Mouse (Mus musculus) intestine, postnatal 0 days (tissue): Measurements from ENCODE around the gene Ccdc137. TPM values are rescaled to one million over a fixed set of nuclear protein-coding genes. Genes with fewer than 3 reads are reported as not detected.
A peak's percentile ranks its signal among the peaks of the same experiment; 100 is the strongest.
"Not testable (repeated sequence)": the region's sequence is repeated elsewhere in the genome, so short reads cannot be mapped to it uniquely, and the experiment has no call there.

Experiments
- ATAC-seq: fragments of 200-750 bp; cut with Nextera tagmentation; 2 replicates; pipeline ENCODE4 v1.8.0; 2017; ENCODE audit warnings: mild to moderate bottlenecking, moderate TSS enrichment, moderate library complexity
- H3K27ac ChIP-seq: fragments of 300-500 bp; sonication (generic); 2 replicates; pipeline ENCODE4 v1.5.1; 2014; ENCODE audit warnings: mild to moderate bottlenecking, low read depth, low read length, moderate library complexity
- H3K27me3 ChIP-seq: fragments of 300-500 bp; sonication (generic); replicated peaks from 2 replicates; pipeline ENCODE4 v1.6.1; 2014; ENCODE audit warnings: low read length, mixed read lengths; ENCODE audit not compliant: control insufficient read depth, insufficient read depth
- H3K36me3 ChIP-seq: fragments of 300-500 bp; sonication (generic); 2 replicates; pipeline ENCODE4 v1.6.1; 2014; ENCODE audit warnings: mild to moderate bottlenecking, moderate library complexity; ENCODE audit not compliant: control insufficient read depth, insufficient read depth
- H3K4me1 ChIP-seq: fragments of 300-500 bp; sonication (generic); replicated peaks from 2 replicates; pipeline ENCODE4 v1.6.1; 2014; ENCODE audit warnings: antibody characterized with exemption, low read length, mixed read lengths; ENCODE audit not compliant: control insufficient read depth, insufficient read depth
- H3K4me2 ChIP-seq: fragments of 300-500 bp; sonication (generic); replicated peaks from 2 replicates; pipeline ENCODE4 v1.6.1; 2014; ENCODE audit warnings: low read depth, mild to moderate bottlenecking, moderate library complexity
- H3K4me3 ChIP-seq: fragments of 300-500 bp; sonication (generic); 2 replicates; pipeline ENCODE4 v1.5.1; 2014; ENCODE audit warnings: low read depth, low read length
- H3K9ac ChIP-seq: fragments of 300-500 bp; sonication (generic); 2 replicates; pipeline ENCODE4 v1.6.1; 2014; ENCODE audit warnings: mild to moderate bottlenecking, low read depth, low read length
- H3K9me3 ChIP-seq: fragments of 300-500 bp; sonication (generic); 2 replicates; pipeline ENCODE4 v1.6.1; 2016; ENCODE audit warnings: mixed run types; ENCODE audit not compliant: control insufficient read depth
- CTCF ChIP-seq: sonication (generic); IDR thresholded peaks from 2 replicates; pipeline ENCODE4 v1.5.1; 2016; ENCODE audit warnings: low read depth, mild to moderate bottlenecking, control low read depth, antibody characterized with exemption, moderate library complexity
- WGBS: fragments of 180-500 bp; shearing (Covaris S2); extraction: QIAGEN DNeasy Blood & Tissue Kit; methylation state at CpG from one replicate; pipeline ENCODE4 v1.1.7; 2014; 5-methylcytosine and 5-hydroxymethylcytosine counted together
- polyA plus RNA-seq: library from polyadenylated mRNA; unstranded; fragments of >200 nt; fragmentation: Nextera tagmentation; extraction: Ambion mirVana; gene quantifications from 2 replicates; pipeline ENCODE4 v1.2.1, GENCODE M21; 2015

Ccdc137 gene
- polyA plus RNA-seq = 14.1 and 16.0 TPM in 2 replicates

GRCm38 (mm10) chr11:120457772-120458751 is at the start of gene Ccdc137, which contains the start of gene Oxld1:
Gene Ccdc137 (plus strand): TSS chr11:120458115.
Gene Oxld1 (minus strand): TSS chr11:120458068.
- H3K4me1 ChIP-seq = 0 out of 2 replicates have a peak, but pooled peaks cover 3% of the 10 kb centered on the region
- H3K9me3 ChIP-seq = no peaks in the 10 kb centered on the region
- peak within 1 kb of the TSS; percentile 88 for H3K4me3 ChIP-seq
- H3K4me2 ChIP-seq = peak within 1 kb of the TSS; percentile 91
- 3% methylated on average over 62 of the region's 62 CpGs for WGBS
- peaks cover 22% of the 10 kb centered on the region for H3K36me3 ChIP-seq
- no peak for TF ChIP-seq CTCF
- peak within 1 kb of the TSS; percentile 78 for H3K27ac ChIP-seq
- peak within 1 kb of the TSS; percentile 83 for H3K9ac ChIP-seq
- no peaks in the 10 kb centered on the region for H3K27me3 ChIP-seq
- peak; percentile 79 for ATAC-seq

GRCm38 (mm10) chr11:120413621-120414020 is 44.3 kb upstream of the Ccdc137 start:
- H3K36me3 ChIP-seq = peaks cover 77% of the 10 kb centered on the region
- H3K9ac ChIP-seq, ATAC-seq, H3K4me1 ChIP-seq, H3K4me2 ChIP-seq, H3K27me3 ChIP-seq, H3K9me3 ChIP-seq, H3K27ac ChIP-seq, H3K4me3 ChIP-seq: not testable (repeated sequence)
- WGBS = 96% methylated on average over 7 of the region's 10 CpGs

- ATAC-seq = no peak
- 90% methylated on average over 7 of the region's 7 CpGs for WGBS
- no peaks in the 10 kb centered on the region for H3K27me3 ChIP-seq
- H3K4me1 ChIP-seq = no peaks in the 10 kb centered on the region
- no peak for TF ChIP-seq CTCF
- no peak overlapping the region for H3K27ac ChIP-seq
- no peak overlapping the region for H3K9ac ChIP-seq
- H3K36me3 ChIP-seq = peaks cover 75% of the 10 kb centered on the region
- H3K4me2 ChIP-seq = no peak overlapping the region
- no peaks in the 10 kb centered on the region for H3K9me3 ChIP-seq
- H3K4me3 ChIP-seq = no peak overlapping the region
Observed at GRCm38 (mm10) chr11:120417852-120418251, 40.1 kb upstream of the Ccdc137 start.

GRCm38 (mm10) chr11:120418592-120418991 is 39.3 kb upstream of the Ccdc137 start:
- H3K4me2 ChIP-seq = no peak overlapping the region
- no peak overlapping the region for H3K9ac ChIP-seq
- no peak for ATAC-seq
- no peaks in the 10 kb centered on the region for H3K4me1 ChIP-seq
- H3K27me3 ChIP-seq = no peaks in the 10 kb centered on the region
- peaks cover 72% of the 10 kb centered on the region for H3K36me3 ChIP-seq
- no peak overlapping the region for H3K4me3 ChIP-seq
- H3K9me3 ChIP-seq = no peaks in the 10 kb centered on the region
- no peak overlapping the region for H3K27ac ChIP-seq
- 100% methylated on average over 1 of the region's 1 CpGs for WGBS
- no peak for TF ChIP-seq CTCF

GRCm38 (mm10) chr11:120422651-120423568 is 35.0 kb upstream of the Ccdc137 start:
- peaks cover 82% of the 10 kb centered on the region for H3K36me3 ChIP-seq
- no peak overlapping the region for H3K27ac ChIP-seq
- no peaks in the 10 kb centered on the region for H3K9me3 ChIP-seq
- H3K4me1 ChIP-seq = no peaks in the 10 kb centered on the region
- H3K9ac ChIP-seq = no peak overlapping the region
- no peak for ATAC-seq
- H3K4me3 ChIP-seq = no peak overlapping the region
- 55% methylated on average over 13 of the region's 13 CpGs for WGBS
- no peak overlapping the region for H3K4me2 ChIP-seq
- TF ChIP-seq CTCF = no peak
- no peaks in the 10 kb centered on the region for H3K27me3 ChIP-seq
